Mouse (Mus musculus) CH12.LX (cell line): ENCODE measurements around the gene Slc17a6. TPM values are rescaled to one million over a fixed set of nuclear protein-coding genes. Genes with fewer than 3 reads are reported as not detected.

ENCODE experiments used
- DNase-seq: peaks from one replicate; pipeline ENCODE4 v3.0.0-alpha.2; 2013; ENCODE audit errors: extremely low read depth
- H3K27ac ChIP-seq: 2 replicates; pipeline ENCODE4 v1.5.1; 2012; ENCODE audit warnings: low read depth, mild to moderate bottlenecking, control low read depth, moderate library complexity; ENCODE audit not compliant: insufficient read depth
- H3K27me3 ChIP-seq: replicated peaks from 2 replicates; pipeline ENCODE3; 2012; ENCODE audit warnings: inconsistent platforms
- H3K36me3 ChIP-seq, 2 experiments: replicated peaks in 1 of 2; 2 replicates each; pipeline versions ENCODE3 to v1.6.1; 2012; ENCODE audit warnings: inconsistent platforms in 1 of 2, low read length in 1 of 2, mild to moderate bottlenecking in 1 of 2, mixed read lengths in 1 of 2, moderate library complexity in 1 of 2; ENCODE audit not compliant: control insufficient read depth in 1 of 2, insufficient read depth in 1 of 2
- H3K4me1 ChIP-seq, 2 experiments: 2 replicates each; pipeline ENCODE4 v1.6.1; 2012; ENCODE audit warnings: inconsistent platforms in 1 of 2, moderate library complexity in 1 of 2; ENCODE audit not compliant: insufficient read depth in 2 of 2, control insufficient read depth in 1 of 2
- H3K4me2 ChIP-seq: 2 replicates; pipeline ENCODE4 v1.6.1; 2012; ENCODE audit warnings: low read depth, mild to moderate bottlenecking, control low read depth; ENCODE audit not compliant: poor library complexity, insufficient read depth, severe bottlenecking
- H3K4me3 ChIP-seq, 3 experiments: fragments of 150-350 bp in 1 of 3; sonication (generic) in 1 of 3; replicated peaks in 1 of 3; 2 replicates each; pipeline versions ENCODE3 to v1.5.1; 2011 to 2012; ENCODE audit warnings: low read depth in 2 of 3, low read length in 2 of 3, mild to moderate bottlenecking in 2 of 3, moderate library complexity in 2 of 3, control low read depth in 1 of 3, improper control_type of control experiment in 1 of 3, inconsistent platforms in 1 of 3, mixed read lengths in 1 of 3; ENCODE audit not compliant: poor library complexity in 1 of 3
- H3K79me2 ChIP-seq: replicated peaks from 2 replicates; pipeline ENCODE4 v1.6.1; 2012; ENCODE audit warnings: mild to moderate bottlenecking, moderate library complexity; ENCODE audit not compliant: control insufficient read depth, poor library complexity, insufficient read depth, severe bottlenecking; ENCODE audit errors: extremely low read depth
- H3K9ac ChIP-seq: 2 replicates; pipeline ENCODE4 v1.6.1; 2012; ENCODE audit warnings: low read depth, mild to moderate bottlenecking, control low read depth, moderate library complexity; ENCODE audit not compliant: insufficient read depth
- H3K9me3 ChIP-seq: replicated peaks from 2 replicates; pipeline ENCODE3; 2012; ENCODE audit warnings: low read length, inconsistent platforms, mixed read lengths
- BHLHE40 ChIP-seq: IDR thresholded peaks from 2 replicates; pipeline ENCODE4 v1.6.1; 2011; ENCODE audit warnings: mild to moderate bottlenecking, low read depth, low read length, improper control_type of control experiment
- CHD1 ChIP-seq: IDR thresholded peaks from 2 replicates; pipeline ENCODE4 v1.6.1; 2012; ENCODE audit warnings: low read depth, low read length, improper control_type of control experiment, inconsistent platforms
- E2F4 ChIP-seq: IDR thresholded peaks from 2 replicates; pipeline ENCODE4 v1.6.1; 2011; ENCODE audit warnings: low read depth, low read length, improper control_type of control experiment; ENCODE audit not compliant: insufficient replicate concordance
- EP300 ChIP-seq: IDR thresholded peaks from 2 replicates; pipeline ENCODE4 v1.6.1; 2011; ENCODE audit warnings: low read length, improper control_type of control experiment
- ETS1 ChIP-seq: conservative IDR thresholded peaks from 2 replicates; pipeline ENCODE4 v1.6.1; 2012; ENCODE audit warnings: low read depth, mild to moderate bottlenecking, inconsistent platforms, low read length, improper control_type of control experiment, moderate library complexity
- GABPA ChIP-seq: IDR thresholded peaks from 2 replicates; pipeline ENCODE4 v1.6.1; 2012; ENCODE audit warnings: low read depth, low read length, improper control_type of control experiment, inconsistent platforms; ENCODE audit not compliant: insufficient replicate concordance
- JUN ChIP-seq: IDR thresholded peaks from 2 replicates; pipeline ENCODE4 v1.6.1; 2011; ENCODE audit warnings: low read depth, mild to moderate bottlenecking, low read length, improper control_type of control experiment, moderate library complexity; ENCODE audit not compliant: insufficient read depth
- MAX ChIP-seq: IDR thresholded peaks from 2 replicates; pipeline ENCODE4 v1.6.1; 2011; ENCODE audit warnings: low read length, improper control_type of control experiment
- MEF2A ChIP-seq: IDR thresholded peaks from 2 replicates; pipeline ENCODE4 v1.6.1; 2014; ENCODE audit warnings: low read depth, mild to moderate bottlenecking, inconsistent platforms, low read length, improper control_type of control experiment, borderline replicate concordance
- NELFE ChIP-seq: IDR thresholded peaks from 2 replicates; pipeline ENCODE4 v1.6.1; 2011; ENCODE audit warnings: low read depth, low read length, improper control_type of control experiment
- NRF1 ChIP-seq: IDR thresholded peaks from 2 replicates; pipeline ENCODE4 v1.6.1; 2014; ENCODE audit warnings: low read depth, mild to moderate bottlenecking, inconsistent platforms, low read length, improper control_type of control experiment, moderate library complexity
- PAX5 ChIP-seq: IDR thresholded peaks from 2 replicates; pipeline ENCODE4 v1.6.1; 2012; ENCODE audit warnings: low read length, inconsistent platforms, mixed read lengths
- POLR2AphosphoS2 ChIP-seq: IDR thresholded peaks from 2 replicates; pipeline ENCODE4 v1.6.1; 2011; ENCODE audit warnings: low read depth, low read length, improper control_type of control experiment
- RCOR1 ChIP-seq: conservative IDR thresholded peaks from 2 replicates; pipeline ENCODE4 v1.6.1; 2012; ENCODE audit warnings: low read depth, mild to moderate bottlenecking, inconsistent platforms, low read length, improper control_type of control experiment
- SIN3A ChIP-seq: IDR thresholded peaks from 2 replicates; pipeline ENCODE4 v1.6.1; 2012; ENCODE audit warnings: low read length, improper control_type of control experiment, inconsistent platforms
- SMC3 ChIP-seq: IDR thresholded peaks from 2 replicates; pipeline ENCODE4 v1.6.1; 2011; ENCODE audit warnings: low read depth, low read length, improper control_type of control experiment
- TCF12 ChIP-seq: IDR thresholded peaks from 2 replicates; pipeline ENCODE4 v1.6.1; 2014; ENCODE audit warnings: low read depth, mild to moderate bottlenecking, inconsistent platforms, low read length, improper control_type of control experiment
- USF1 ChIP-seq: IDR thresholded peaks from 2 replicates; pipeline ENCODE4 v1.6.1; 2014; ENCODE audit warnings: low read depth, mild to moderate bottlenecking, inconsistent platforms, low read length, improper control_type of control experiment
- USF2 ChIP-seq: conservative IDR thresholded peaks from 2 replicates; pipeline ENCODE4 v1.6.1; 2011; ENCODE audit warnings: low read depth, low read length, improper control_type of control experiment
- ZKSCAN1 ChIP-seq: IDR thresholded peaks from 2 replicates; pipeline ENCODE4 v1.6.1; 2012; ENCODE audit warnings: low read depth, inconsistent platforms, low read length, improper control_type of control experiment, borderline replicate concordance
- ZMIZ1 ChIP-seq: IDR thresholded peaks from 2 replicates; pipeline ENCODE4 v1.6.1; 2012; ENCODE audit warnings: low read depth, mild to moderate bottlenecking, inconsistent platforms, low read length, improper control_type of control experiment
- ZNF384 ChIP-seq: IDR thresholded peaks from 2 replicates; pipeline ENCODE4 v1.6.1; 2012; ENCODE audit warnings: low read depth, low read length, improper control_type of control experiment, inconsistent platforms
- dilution Hi-C: fragments of 300-500 bp; cut with MboI; formaldehyde crosslinking; loops from 2 replicates; pipeline ENCODE4 v1.14.3; 2020; ENCODE audit warnings: low sequenced_read_pairs; ENCODE audit not compliant: extremely low pct_unique_long_range_greater_than_20kb, extremely low pct_ligation_motif_present
- in situ Hi-C: fragments of 300-500 bp; cut with MboI; formaldehyde crosslinking; loops from 3 replicates; pipeline ENCODE4 v1.14.3; 2019; ENCODE audit warnings: low sequenced_read_pairs, low pct_ligation_motif_present, low pct_unique_long_range_greater_than_20kb, mixed read lengths
- polyA plus RNA-seq: library from polyadenylated mRNA; unstranded; fragments of >175 nt; gene quantifications from 2 replicates; pipeline ENCODE4 v1.2.1, GENCODE M21; 2012; ENCODE audit warnings: low read depth; ENCODE audit not compliant: insufficient read length
- total RNA-seq, 2 experiments: library from RNA; depleted of rRNA; stranded (reverse); fragments of 300-350 nt in 1 of 2; fragments of >200 nt in 1 of 2; gene quantifications; 2 replicates each; pipeline ENCODE4 v1.2.3; 2012 to 2014

Slc17a6 gene
- not detected in 2 replicates for total RNA-seq (2012; rRNA removed)
- total RNA-seq (2014; rRNA removed) = not detected in 2 replicates
- polyA plus RNA-seq = not detected in 2 replicates

DNA sequence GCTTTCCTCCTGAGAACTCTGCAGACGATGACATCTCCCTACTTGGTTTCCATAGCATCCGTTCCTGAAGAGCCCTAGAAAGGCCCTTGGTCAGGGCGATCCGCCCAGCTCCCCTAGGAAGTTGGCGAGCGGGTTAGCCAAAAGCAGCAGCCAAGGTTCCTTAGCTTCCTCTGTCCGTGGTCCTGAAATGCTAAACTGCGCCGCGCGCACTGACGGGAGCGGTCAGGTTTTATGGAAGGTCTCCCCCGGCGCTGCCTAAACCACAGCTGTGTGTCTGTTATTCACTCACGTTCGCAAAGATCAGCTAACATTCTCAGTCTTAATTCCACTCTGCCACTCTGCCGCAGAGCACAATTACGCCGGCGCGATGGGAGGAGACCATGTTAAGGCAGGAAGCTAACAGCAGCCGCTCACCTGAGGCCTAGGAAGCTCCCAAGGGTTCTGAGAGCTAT is at the start of gene Slc17a6:
TSS of gene Slc17a6 (plus strand) at position 313 of the 452 bp plus-strand sequence.
- Histone ChIP-seq H3K79me2 (no peaks in the 10 kb centered on the region), H3K9ac (no peak within 1 kb of the TSS), H3K36me3 (no peaks in the 10 kb centered on the region), H3K4me2 (no peak within 1 kb of the TSS), H3K27me3 (no peaks in the 10 kb centered on the region), H3K4me1 (no peaks in the 10 kb centered on the region), H3K4me3 (no peak within 1 kb of the TSS), H3K27ac (no peak within 1 kb of the TSS), H3K9me3 (peaks cover 24% of the 10 kb centered on the region)
- TF ChIP-seq TCF12 = no peak
- no peak for TF ChIP-seq NRF1
- no peak for TF ChIP-seq SMC3
- no peak for TF ChIP-seq MAX
- TF ChIP-seq ZKSCAN1 = no peak
- TF ChIP-seq RCOR1 = no peak
- no peak for TF ChIP-seq USF1
- no peak for TF ChIP-seq ZMIZ1
- no peak for TF ChIP-seq JUN
- TF ChIP-seq ZNF384 = no peak
- TF ChIP-seq PAX5 = no peak
- no peak for TF ChIP-seq EP300
- no peak for TF ChIP-seq BHLHE40
- TF ChIP-seq POLR2AphosphoS2 = no peak
- DNase-seq = no peak
- dilution Hi-C loops = no loop called here
- in situ Hi-C loops = no loop called here

DNA sequence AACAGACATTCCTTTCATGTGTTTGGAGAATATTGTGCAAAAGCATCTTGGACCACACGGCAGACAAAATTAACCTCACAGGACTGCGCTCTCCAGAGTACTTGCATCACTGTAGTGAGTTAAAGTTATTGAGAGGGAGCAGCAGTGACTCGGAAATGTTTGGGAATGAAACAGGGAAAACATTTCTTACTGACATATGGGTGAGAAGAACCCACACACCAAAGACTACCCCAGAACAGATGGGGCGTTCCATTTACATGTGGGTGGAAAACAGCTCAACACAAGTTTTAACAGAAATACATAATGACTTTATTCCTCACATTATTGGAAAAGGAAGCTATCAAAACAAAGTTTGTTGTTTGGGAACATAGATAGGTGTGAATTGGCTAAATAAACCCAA is 21.8 kb upstream of the Slc17a6 start:
- H3K9ac ChIP-seq = no peak overlapping the region
- no peak overlapping the region for H3K4me2 ChIP-seq
- in situ Hi-C loops = no loop called here
- no peak for DNase-seq
- TF ChIP-seq USF2 (no peak), NELFE (no peak), USF1 (no peak), NRF1 (no peak), GABPA (no peak), CHD1 (no peak), SIN3A (no peak), ETS1 (no peak), MEF2A (no peak), ZNF384 (no peak), E2F4 (no peak)
- no peaks in the 10 kb centered on the region for H3K4me1 ChIP-seq
- dilution Hi-C loops = no loop called here
- H3K79me2 ChIP-seq = no peaks in the 10 kb centered on the region
- H3K9me3 ChIP-seq = peaks cover 26% of the 10 kb centered on the region
- H3K27ac ChIP-seq = no peak overlapping the region
- H3K27me3 ChIP-seq = no peaks in the 10 kb centered on the region
- H3K4me3 ChIP-seq = no peak overlapping the region
- no peaks in the 10 kb centered on the region for H3K36me3 ChIP-seq
